In genomic region chr8:95542191-95542590, GRCm38 (mm10) we compare ENCODE assay signal across 29 mouse cellular contexts. TPM values are rescaled to one million over a fixed set of nuclear protein-coding genes. Genes with fewer than 3 reads are reported as not detected.
"Had no signal": no experiment of that assay in that cellular context is flagged by ENCODE, and none has a peak within 500 bp of the region (broad histone marks: within the 10 kb centered on the region; RNA-seq: fewer than 3 reads in every experiment).

No protein-coding gene starts in this region.

- H3K4me2 ChIP-seq: heart, embryonic 12.5 days; hindbrain, embryonic 12.5 days; hindbrain, embryonic 14.5 days; intestine, embryonic 15.5 days; limb, embryonic 12.5 days had no signal

- H3K9me3 ChIP-seq: heart, embryonic 10.5 days; hindbrain, embryonic 10.5 days; intestine, embryonic 15.5 days; limb, embryonic 10.5 days; limb, embryonic 12.5 days had no signal

- ATAC-seq: hindbrain, embryonic 16.5 days; inflammation-experienced regulatory T-cells, adult 6 months; intestine, embryonic 15.5 days; intestine, postnatal 0 days had no signal

- H3K36me3 ChIP-seq: heart, embryonic 10.5 days; heart, embryonic 12.5 days; hindbrain, embryonic 10.5 days; hindbrain, embryonic 12.5 days; intestine, embryonic 15.5 days; limb, embryonic 10.5 days; limb, embryonic 12.5 days had no signal

- H3K9ac ChIP-seq: heart, embryonic 12.5 days; hindbrain, embryonic 12.5 days; hindbrain, embryonic 14.5 days; intestine, embryonic 15.5 days; limb, embryonic 12.5 days had no signal

- DNase-seq: gastrocnemius, postnatal 14 days; gastrocnemius, postnatal 36 days; heart, adult 18-20 months; heart, postnatal 10 days; heart, postnatal 4 days; kidney, adult 18-20 months; kidney, adult 8-10 months; kidney, postnatal 10 days; kidney, postnatal 25 days; kidney, postnatal 4 days; liver had no signal

- H3K27ac ChIP-seq: heart, embryonic 10.5 days; hindbrain, embryonic 10.5 days; hindbrain, embryonic 12.5 days; hindbrain, embryonic 14.5 days; intestine, embryonic 15.5 days; layer of hippocampus, adult 2 months; left cerebral cortex, adult 2 months; limb, embryonic 10.5 days; limb, embryonic 12.5 days had no signal

- H3K4me1 ChIP-seq: heart, embryonic 10.5 days; heart, embryonic 12.5 days; intestine, embryonic 15.5 days; limb, embryonic 10.5 days; limb, embryonic 12.5 days had no signal

- H3K27me3 ChIP-seq: heart, embryonic 12.5 days; hindbrain, embryonic 12.5 days; intestine, embryonic 15.5 days; limb, embryonic 12.5 days had no signal

- H3K4me3 ChIP-seq: heart, embryonic 10.5 days; heart, embryonic 12.5 days; hindbrain, embryonic 10.5 days; hindbrain, embryonic 12.5 days; intestine, embryonic 15.5 days; layer of hippocampus, adult 2 months; left cerebral cortex, adult 2 months; limb, embryonic 10.5 days; limb, embryonic 12.5 days had no signal

RNA-seq across cellular contexts. Expression of gene Ccdc113, which starts 8.3 kb away (rescaled TPM):
- polyA plus RNA-seq: inflammation-experienced regulatory T-cells, adult 6 months; limb, embryonic 10.5 days; limb, embryonic 12.5 days had no signal

RNA-seq across cellular contexts. Expression of gene Prss54, which starts 33.9 kb away (rescaled TPM):
- polyA plus RNA-seq: heart, embryonic 10.5 days; heart, embryonic 12.5 days; heart, embryonic 14.5 days; heart, embryonic 16.5 days; hindbrain, embryonic 10.5 days; hindbrain, embryonic 12.5 days; hindbrain, embryonic 14.5 days; hindbrain, embryonic 16.5 days; inflammation-experienced regulatory T-cells, adult 6 months; intestine, embryonic 15.5 days; intestine, postnatal 0 days; kidney, embryonic 14.5 days; kidney, embryonic 16.5 days; limb, embryonic 10.5 days; limb, embryonic 12.5 days; limb, embryonic 14.5 days had no signal
